ENCODE assay signal across 8 mouse cellular contexts in genomic region chr2:17741555-17741954, GRCm38 (mm10). TPM values are rescaled to one million over a fixed set of nuclear protein-coding genes. Genes with fewer than 3 reads are reported as not detected.
DNase-seq lines count a peak whose midpoint lies in the region; ATAC-seq lines count a peak whose summit lies in the region.

No protein-coding gene starts in this region.

- 0 out of 2 replicates have a peak, but pooled peaks cover 3% of the 10 kb centered on the region for H3K9me3 ChIP-seq in heart, embryonic 12.5 days (replicated peaks)
- no peaks in the 10 kb centered on the region for H3K9me3 ChIP-seq in forebrain, embryonic 15.5 days
- no peaks in the 10 kb centered on the region for H3K9me3 ChIP-seq in liver, embryonic 12.5 days (replicated peaks)

- no peaks in the 10 kb centered on the region for H3K27me3 ChIP-seq in heart, embryonic 12.5 days (replicated peaks)
- no peaks in the 10 kb centered on the region for H3K27me3 ChIP-seq in forebrain, embryonic 15.5 days
- H3K27me3 ChIP-seq in liver, embryonic 12.5 days (replicated peaks), result 0 out of 2 replicates have a peak, but pooled peaks cover 7% of the 10 kb centered on the region
- H3K27me3 ChIP-seq in splenic B cell, adult 2 months (ENCODE audit: control insufficient read depth, insufficient read depth, low read length, poor library complexity, severe bottlenecking), result no peaks in the 10 kb centered on the region; the same call in 1 of the 2 replicates

- no peak overlapping the region for H3K27ac ChIP-seq in heart, embryonic 12.5 days (ENCODE audit: poor library complexity, severe bottlenecking)
- H3K27ac ChIP-seq in forebrain, embryonic 15.5 days (replicated peaks), result no peak overlapping the region
- no peak overlapping the region for H3K27ac ChIP-seq in liver, embryonic 12.5 days

- ATAC-seq in heart, embryonic 12.5 days (ENCODE audit: insufficient number of reproducible peaks, low FRiP score), result peak; percentile 53; the same call in 1 of the 2 replicates
- ATAC-seq in forebrain, embryonic 15.5 days (replicated peaks), result peak; percentile 89
- ATAC-seq in liver, embryonic 12.5 days, result no peak

- H3K4me3 ChIP-seq in heart, embryonic 12.5 days, result peak overlapping the region; percentile 49
- H3K4me3 ChIP-seq in forebrain, embryonic 15.5 days, result peak overlapping the region; percentile 32
- H3K4me3 ChIP-seq in liver, embryonic 12.5 days, result peak overlapping the region; percentile 33

- 1% methylated on average over 16 of the region's 16 CpGs for WGBS in heart, embryonic 12.5 days
- WGBS in forebrain, embryonic 15.5 days, result under 1% methylated on average over 16 of the region's 16 CpGs
- WGBS in liver, embryonic 12.5 days (ENCODE audit: insufficient replicate concordance), result 2% methylated on average over 16 of the region's 16 CpGs

- peak overlapping the region; percentile 68 for H3K4me2 ChIP-seq in heart, embryonic 12.5 days
- peak overlapping the region; percentile 49 for H3K4me2 ChIP-seq in forebrain, embryonic 15.5 days (replicated peaks)
- H3K4me2 ChIP-seq in liver, embryonic 12.5 days, result peak overlapping the region; percentile 60

- H3K9ac ChIP-seq in heart, embryonic 12.5 days, result no peak overlapping the region
- no peak overlapping the region for H3K9ac ChIP-seq in forebrain, embryonic 15.5 days (replicated peaks)
- H3K9ac ChIP-seq in liver, embryonic 12.5 days, result no peak overlapping the region

- DNase-seq in heart, postnatal 4 days, result no peak
- peak; percentile 71 for DNase-seq in MN1 (ENCODE audit: low spot score)
- peak; percentile 6 for DNase-seq in splenic B cell, adult 2 months (ENCODE audit: low read depth, low spot score)
- no peak for DNase-seq in ovary, postnatal 10 days (ENCODE audit: low spot score)
- no peak for DNase-seq in spleen, postnatal 36 days (ENCODE audit: low spot score in 2 of 2)

- no peaks in the 10 kb centered on the region for H3K36me3 ChIP-seq in heart, embryonic 12.5 days
- H3K36me3 ChIP-seq in forebrain, embryonic 15.5 days, result no peaks in the 10 kb centered on the region
- H3K36me3 ChIP-seq in liver, embryonic 12.5 days, result no peaks in the 10 kb centered on the region
- H3K36me3 ChIP-seq in splenic B cell, adult 2 months (ENCODE audit: control insufficient read depth, insufficient read depth, low read length, poor library complexity, severe bottlenecking), result no peaks in the 10 kb centered on the region

- H3K4me1 ChIP-seq in heart, embryonic 12.5 days (replicated peaks), result peaks cover 10% of the 10 kb centered on the region
- H3K4me1 ChIP-seq in forebrain, embryonic 15.5 days, result peaks cover 14% of the 10 kb centered on the region
- peaks cover 8% of the 10 kb centered on the region; the same call in 1 of the 2 replicates for H3K4me1 ChIP-seq in liver, embryonic 12.5 days

RNA-seq across cellular contexts. Expression of gene Nebl, which starts 10.3 kb away (rescaled TPM):
- polyA plus RNA-seq in heart, embryonic 12.5 days (2016; fragmentation: Nextera tagmentation; extraction: Ambion mirVana), result 337 and 368 TPM in 2 replicates
- total RNA-seq in heart, postnatal 4 days (2021), result 100 to 1,000 TPM; 507 to 513 TPM
- polyA plus RNA-seq in forebrain, embryonic 15.5 days (2015; fragmentation: Nextera tagmentation; extraction: Ambion mirVana), result 7.8 and 8.7 TPM in 2 replicates
- polyA plus RNA-seq in liver, embryonic 12.5 days (2016; fragmentation: Nextera tagmentation; extraction: Ambion mirVana), result 0.41 and 0.49 TPM in 2 replicates

Comparison
In these comparisons a context has a peak if more than half of its experiments do, and no peak if none do; other contexts are left out.
1. DNase-seq: peak in MN1 (single experiment) and splenic B cell, adult 2 months (single experiment); none in heart, postnatal 4 days (single experiment), ovary, postnatal 10 days (single experiment) and spleen, postnatal 36 days (0 of 2).
2. RNA of gene Nebl, which starts 10.3 kb away (polyA plus RNA-seq): 337 to 368 TPM in heart, embryonic 12.5 days; 7.8 to 8.7 TPM in forebrain, embryonic 15.5 days and 0.41 to 0.49 TPM in liver, embryonic 12.5 days; every median in the first group is over 10 times any median in the second.
3. Peak in every context shown above with its lines, with median percentiles within 50 percentile points of each other: H3K4me2 ChIP-seq and H3K4me3 ChIP-seq.